Mouse (Mus musculus): ENCODE measurements around the gene Wdhd1. TPM values are rescaled to one million over a fixed set of nuclear protein-coding genes. Genes with fewer than 3 reads are reported as not detected.
"Not testable (repeated sequence)": the region's sequence is repeated elsewhere in the genome, so short reads cannot be mapped to it uniquely, and the experiment has no call there.

Wdhd1 gene
- polyA plus RNA-seq (2012; rRNA removed): 3.3 and 4.6 TPM in 2 replicates

- under 1% methylated on average over 77 of the region's 77 CpGs for WGBS
- peak; percentile 69 for DNase-seq (ENCODE audit: low read depth, low spot score)
Observed at GRCm38 (mm10) chr14:47276637-47277393, at the start of gene Wdhd1, which contains the start of gene Socs4. TSS of gene Wdhd1 (minus strand) at chr14:47276857. TSS of gene Socs4 (plus strand) at chr14:47276931.

GRCm38 (mm10) chr14:47325965-47326761 is 49.5 kb upstream of the Wdhd1 start:
- no peak for DNase-seq (ENCODE audit: low read depth, low spot score)
- 82% methylated on average over 9 of the region's 9 CpGs for WGBS

DNA sequence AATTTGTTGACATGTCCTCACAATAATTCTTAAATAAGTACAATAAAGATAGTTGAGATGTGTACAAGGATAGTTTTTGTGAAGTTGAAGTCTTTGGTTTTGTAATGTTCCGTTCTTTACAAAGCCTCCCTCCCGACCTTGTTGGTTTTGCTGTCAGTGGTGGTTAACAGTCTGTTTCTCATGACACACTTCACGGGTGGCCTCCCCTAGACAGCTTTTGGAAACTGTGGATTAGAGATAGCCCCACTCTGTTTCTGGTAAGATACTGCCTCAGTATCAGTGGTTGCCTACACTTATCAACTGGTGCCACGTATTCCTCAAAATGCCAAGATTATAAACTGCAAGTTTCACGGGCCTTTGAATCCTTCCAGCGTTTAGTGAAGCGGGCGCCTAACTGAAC is 44.9 kb upstream of the Wdhd1 start:
- DNase-seq (ENCODE audit: low read depth, low spot score): not testable (repeated sequence)
- WGBS: 94% methylated on average over 7 of the region's 8 CpGs

DNA sequence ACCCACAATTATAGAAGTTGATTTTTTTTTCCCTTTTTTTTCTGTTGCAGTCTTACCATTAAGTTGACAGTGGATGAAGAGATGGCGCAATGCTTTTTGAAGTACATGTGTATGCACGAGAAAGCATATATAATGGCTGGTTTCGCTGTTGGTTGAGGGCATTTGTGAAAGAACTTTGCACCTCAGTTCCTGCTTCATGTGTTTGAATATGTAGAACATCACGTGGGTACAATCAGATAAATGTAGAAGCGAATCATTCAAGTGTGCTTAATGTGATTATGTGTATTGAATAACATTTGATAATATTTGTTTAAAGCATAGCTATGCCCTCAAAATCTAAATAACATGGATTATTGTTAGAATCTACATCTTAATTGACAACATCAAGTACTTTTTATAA is 42.7 kb upstream of the Wdhd1 start:
- no peak for DNase-seq (ENCODE audit: low read depth, low spot score)
- 83% methylated on average over 5 of the region's 5 CpGs for WGBS

DNA sequence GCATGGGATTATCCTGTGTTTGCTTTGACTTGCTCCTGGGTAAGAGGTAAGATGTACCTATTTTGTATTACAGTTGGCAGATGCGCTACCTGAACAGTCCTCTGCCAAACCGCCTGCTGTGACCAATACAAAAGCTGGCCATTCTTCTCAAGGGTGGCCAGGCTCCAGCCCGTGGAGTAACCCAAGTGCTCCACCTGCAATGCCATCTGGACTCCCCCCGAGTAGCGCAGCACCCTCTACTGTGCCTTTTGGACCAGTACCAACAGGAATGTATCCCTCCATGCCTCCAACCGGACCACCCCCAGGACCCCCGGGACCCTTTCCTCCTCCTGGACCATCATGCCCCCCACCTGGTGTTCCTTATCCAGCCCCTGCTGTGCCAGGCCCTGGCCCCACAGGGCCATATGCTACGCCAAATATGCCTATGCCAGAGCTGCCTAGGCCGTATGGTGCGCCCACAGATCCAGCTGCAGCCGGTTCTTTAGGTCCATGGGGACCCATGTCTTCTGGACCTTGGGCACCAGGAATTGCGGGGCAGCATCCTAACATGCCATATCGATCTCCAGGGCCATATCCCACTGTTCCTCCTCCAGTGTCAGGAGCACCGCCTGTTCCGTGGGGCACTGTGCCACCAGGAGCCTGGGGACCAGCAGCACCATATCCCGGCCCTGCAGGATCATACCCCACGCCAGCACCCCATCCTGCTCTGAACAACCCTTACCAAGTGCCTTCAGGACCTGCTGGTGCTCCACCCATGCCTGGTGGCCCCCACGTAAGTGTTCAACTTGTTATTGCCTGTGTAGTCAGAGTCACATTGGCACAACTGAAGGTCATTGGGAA is 33.9 kb upstream of the Wdhd1 start:
- 93% methylated on average over 18 of the region's 18 CpGs for WGBS

GRCm38 (mm10) chr14:47309061-47309460 is 32.4 kb upstream of the Wdhd1 start:
- no peak for DNase-seq (ENCODE audit: low read depth, low spot score)
- WGBS: 30% methylated on average over 1 of the region's 1 CpGs

More for the DNA sequence above, 33.9 kb upstream of the Wdhd1 start:
- DNase-seq (ENCODE audit: low read depth, low spot score): no peak

DNA sequence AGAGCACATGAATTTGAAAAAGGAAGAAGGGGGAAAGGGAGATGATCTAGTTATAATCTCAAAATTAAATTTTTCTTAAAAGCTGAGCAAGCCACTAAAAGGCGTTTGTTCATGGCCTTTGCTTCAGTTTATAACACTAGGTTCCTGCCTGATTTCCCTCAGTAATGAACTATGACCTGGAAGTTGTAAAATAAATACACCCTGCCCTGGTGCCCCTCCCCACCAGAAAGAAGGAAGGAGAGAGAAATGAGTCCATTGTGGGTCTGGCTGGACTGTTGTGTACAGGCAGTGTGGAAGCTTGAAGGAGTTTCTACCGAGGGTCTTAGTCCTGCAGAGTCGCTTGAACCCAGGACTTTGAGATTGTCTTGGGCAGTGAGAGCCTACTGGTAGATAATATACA is 31.0 kb upstream of the Wdhd1 start:
- 48% methylated on average over 3 of the region's 3 CpGs for WGBS
- DNase-seq (ENCODE audit: low read depth, low spot score): no peak

- WGBS: 50% methylated on average over 4 of the region's 4 CpGs
- no peak for DNase-seq (ENCODE audit: low read depth, low spot score)
Observed at GRCm38 (mm10) chr14:47305933-47306332, 29.3 kb upstream of the Wdhd1 start.

- WGBS: 78% methylated on average over 6 of the region's 6 CpGs
- DNase-seq (ENCODE audit: low read depth, low spot score): no peak
Observed at GRCm38 (mm10) chr14:47304814-47305405, 28.3 kb upstream of the Wdhd1 start.

DNA sequence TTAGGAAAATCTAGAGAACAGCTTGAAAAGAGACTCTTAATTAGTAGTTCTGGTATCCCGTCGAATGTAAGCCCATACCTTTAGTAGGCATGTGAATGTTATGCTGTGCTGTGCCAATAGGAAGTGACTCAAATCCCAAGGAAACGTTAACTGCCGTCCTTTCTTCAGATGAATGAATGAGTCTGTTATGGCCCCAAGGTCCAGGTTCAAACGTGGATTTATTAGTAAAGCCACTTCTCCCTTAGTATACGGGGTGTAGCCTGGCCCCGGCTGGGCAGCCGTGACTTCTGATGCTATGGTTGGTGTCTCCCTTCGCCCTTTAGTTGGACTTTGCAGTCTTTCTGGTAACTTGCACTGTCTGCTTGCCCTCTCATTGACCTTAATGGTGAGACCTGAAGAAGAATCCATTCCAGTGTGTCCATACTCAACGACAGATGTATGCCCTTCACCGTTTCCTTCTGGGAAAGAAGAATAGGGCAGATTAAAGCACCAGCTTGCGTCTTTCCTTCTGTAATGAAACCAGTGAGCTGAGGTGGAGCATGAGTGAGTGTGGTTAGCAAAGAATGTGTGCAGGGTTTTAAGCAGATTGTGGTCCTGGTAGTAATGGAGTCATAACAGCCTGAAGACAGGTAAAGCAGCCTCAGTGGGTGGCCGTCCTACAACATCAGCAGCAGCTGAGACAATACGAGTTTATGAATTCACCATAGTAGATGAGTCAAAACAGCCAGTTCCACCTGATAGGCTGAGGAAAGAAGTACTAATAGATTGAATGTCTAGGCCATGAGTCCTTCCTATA is 26.4 kb upstream of the Wdhd1 start:
- no peak for DNase-seq (ENCODE audit: low read depth, low spot score)
- 38% methylated on average over 14 of the region's 14 CpGs for whole genome bisulfite sequencing

- DNase-seq (ENCODE audit: low read depth, low spot score): no peak
- 0% methylated on average over 15 of the region's 15 CpGs for WGBS
Observed at GRCm38 (mm10) chr14:47298819-47299261, 22.2 kb upstream of the Wdhd1 start.

DNA sequence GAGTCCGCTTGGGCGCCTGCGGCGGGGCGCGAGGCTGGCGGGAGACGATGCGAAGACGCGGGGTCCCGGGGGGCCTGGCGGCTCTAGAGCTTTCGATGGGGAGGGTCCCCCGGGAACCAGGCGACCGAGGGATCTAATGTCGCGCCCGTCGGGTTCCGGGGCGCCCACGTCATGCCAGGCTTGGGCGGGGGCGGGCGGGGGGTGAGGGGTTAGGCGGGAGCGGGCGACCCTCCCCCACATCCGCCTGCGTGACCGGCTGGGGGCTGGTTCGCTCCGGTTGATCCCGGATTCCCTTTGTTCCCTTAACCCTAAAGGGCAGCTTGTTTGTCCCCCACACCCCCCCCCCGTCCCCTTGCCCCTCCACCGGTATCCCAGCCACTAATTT is 21.7 kb upstream of the Wdhd1 start:
- 1% methylated on average over 37 of the region's 38 CpGs for WGBS
- no peak for DNase-seq (ENCODE audit: low read depth, low spot score)

DNA sequence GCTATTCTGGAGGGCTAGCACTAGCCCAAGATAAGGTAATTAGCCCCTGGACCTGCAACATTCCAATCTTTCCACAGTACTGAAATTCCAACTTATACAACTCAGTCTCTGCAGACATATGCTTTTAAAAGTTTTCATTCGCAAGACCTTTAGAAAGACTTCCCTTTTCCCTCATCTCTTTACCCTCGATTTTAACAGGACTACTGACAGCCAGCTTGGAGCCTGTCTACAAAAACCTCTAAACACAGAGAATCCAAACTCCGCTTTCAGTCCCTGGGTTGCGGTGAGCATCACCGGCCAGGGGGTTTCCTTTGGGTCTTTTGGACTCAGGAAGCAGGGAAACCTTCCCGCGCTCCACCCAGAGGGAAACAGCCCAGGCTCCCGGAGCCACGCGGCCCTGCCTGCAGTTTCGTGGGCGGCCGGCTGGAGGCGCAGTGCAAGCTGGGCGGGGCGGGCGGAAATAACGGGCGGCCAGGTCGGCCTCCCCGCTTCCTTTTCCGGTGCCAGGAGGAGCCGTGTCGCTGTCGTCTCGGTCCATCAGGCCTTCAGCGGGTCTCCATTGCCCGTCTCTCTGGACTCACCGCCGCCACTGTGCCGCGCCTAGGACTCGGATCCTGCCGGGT is 21.2 kb upstream of the Wdhd1 start, which contains the start of gene Mapk1ip1l:
Mapk1ip1l (plus strand) TSS at position 482 of the 623 bp plus-strand sequence.
- WGBS: under 1% methylated on average over 34 of the region's 34 CpGs
- no peak for DNase-seq (ENCODE audit: low read depth, low spot score)

DNA sequence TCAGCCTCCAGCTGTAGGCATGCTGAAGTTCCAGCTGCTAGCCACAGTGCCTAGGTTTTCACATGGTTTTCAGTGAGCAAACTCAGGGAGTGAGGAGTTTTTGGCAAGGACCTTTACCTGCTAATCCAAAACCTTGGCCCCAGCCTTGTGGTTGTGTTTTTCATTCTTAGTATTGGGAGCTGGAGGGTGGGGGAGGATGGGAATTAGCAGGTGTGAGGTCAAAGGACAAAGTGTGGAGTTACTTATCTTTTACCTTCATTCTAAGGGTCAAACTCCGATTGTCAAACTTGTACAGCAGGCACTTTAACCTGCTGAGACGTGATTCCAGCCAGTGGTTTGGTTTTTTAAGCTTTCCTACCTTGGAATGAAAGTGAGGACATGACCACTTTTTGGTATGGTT is 19.6 kb upstream of the Wdhd1 start:
- 41% methylated on average over 2 of the region's 2 CpGs for WGBS
- DNase-seq (ENCODE audit: low read depth, low spot score): no peak

DNA sequence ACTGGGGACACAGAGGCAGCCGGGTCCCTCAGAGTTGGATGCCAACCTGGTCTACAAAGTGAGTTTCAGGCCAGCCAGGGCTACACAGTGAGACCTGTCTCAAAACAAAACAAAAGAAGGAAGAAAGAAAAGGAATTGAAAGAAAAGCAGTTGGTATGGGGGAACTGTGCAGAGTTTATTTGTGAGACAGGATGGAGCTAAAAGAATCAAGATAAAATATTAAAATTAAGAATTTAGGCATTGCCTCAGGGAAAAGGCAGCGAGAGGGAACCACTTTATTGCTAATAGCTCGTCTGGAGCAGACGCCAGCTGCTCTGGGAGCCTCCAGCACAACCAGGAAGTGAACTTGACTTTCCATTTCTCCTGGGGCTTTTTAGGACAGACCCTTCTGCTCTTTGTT is 17.5 kb upstream of the Wdhd1 start:
- 37% methylated on average over 4 of the region's 4 CpGs for WGBS
- DNase-seq (ENCODE audit: low read depth, low spot score): no peak

DNA sequence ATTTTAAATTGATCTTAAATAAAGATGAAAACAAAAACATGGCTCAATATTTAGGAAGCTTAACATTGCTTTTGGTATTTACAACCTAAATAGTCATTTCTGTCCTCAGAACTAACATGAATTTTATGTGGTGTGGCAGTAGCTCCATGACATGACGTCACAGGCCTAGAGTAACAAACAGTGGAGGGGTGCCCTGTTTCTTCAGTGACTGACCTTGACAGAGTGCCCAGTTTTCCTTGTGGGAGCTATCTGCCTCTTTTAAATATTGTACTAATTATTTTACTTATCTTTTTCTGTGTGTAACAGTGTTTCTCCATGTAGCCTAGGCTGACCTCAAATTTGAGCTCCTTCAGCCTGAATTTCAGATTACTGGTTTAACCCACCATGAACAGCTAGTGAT is 15.1 kb upstream of the Wdhd1 start:
- WGBS: 74% methylated on average over 1 of the region's 1 CpGs
- DNase-seq (ENCODE audit: low read depth, low spot score): no peak

- 92% methylated on average over 5 of the region's 5 CpGs for WGBS
- no peak for DNase-seq (ENCODE audit: low read depth, low spot score)
Observed at GRCm38 (mm10) chr14:47287021-47287420, 10.4 kb upstream of the Wdhd1 start.

GRCm38 (mm10) chr14:47286215-47286614 is 9.6 kb upstream of the Wdhd1 start:
- 75% methylated on average over 1 of the region's 1 CpGs for WGBS
- no peak for DNase-seq (ENCODE audit: low read depth, low spot score)

Data from large intestine, adult 2 months (tissue).